Mouse (Mus musculus) MEL (cell line): ENCODE measurements around the gene Gm20388.

Source experiments
- CTCF ChIP-seq, 3 experiments: IDR thresholded peaks in 2 of 3; conservative IDR thresholded peaks in 1 of 3; 2 replicates each; pipeline ENCODE4 v1.5.1; 2011 to 2012; ENCODE audit warnings: low read length in 3 of 3, low read depth in 2 of 3, mild to moderate bottlenecking in 2 of 3, improper control_type of control experiment in 1 of 3, inconsistent platforms in 1 of 3, mixed read lengths in 1 of 3, moderate library complexity in 1 of 3; ENCODE audit not compliant: control insufficient read depth in 1 of 3, insufficient read depth in 1 of 3, poor library complexity in 1 of 3, severe bottlenecking in 1 of 3
- EP300 ChIP-seq, 2 experiments: IDR thresholded peaks; 2 replicates each; pipeline ENCODE4 v1.6.1; 2011; ENCODE audit warnings: improper control_type of control experiment in 2 of 2, low read length in 2 of 2, low read depth in 1 of 2, mild to moderate bottlenecking in 1 of 2
- KAT2A ChIP-seq: conservative IDR thresholded peaks from 2 replicates; pipeline ENCODE4 v1.6.1; 2012; ENCODE audit warnings: low read depth, low read length, improper control_type of control experiment, inconsistent platforms
- MAX ChIP-seq: IDR thresholded peaks from 2 replicates; pipeline ENCODE4 v1.6.1; 2011; ENCODE audit warnings: low read length, improper control_type of control experiment
- POLR2A ChIP-seq, 2 experiments: IDR thresholded peaks; 2 replicates each; pipeline ENCODE4 v1.6.1; 2011 to 2012; ENCODE audit warnings: low read length in 2 of 2, mild to moderate bottlenecking in 2 of 2, control low read depth in 1 of 2, improper control_type of control experiment in 1 of 2, low read depth in 1 of 2, moderate library complexity in 1 of 2; ENCODE audit not compliant: control insufficient read depth in 1 of 2, insufficient read depth in 1 of 2, poor library complexity in 1 of 2
- TCF12 ChIP-seq: IDR thresholded peaks from 2 replicates; pipeline ENCODE4 v1.6.1; 2014; ENCODE audit warnings: low read depth, mild to moderate bottlenecking, inconsistent platforms, low read length, improper control_type of control experiment, moderate library complexity
- ZKSCAN1 ChIP-seq: IDR thresholded peaks from 2 replicates; pipeline ENCODE4 v1.6.1; 2012; ENCODE audit warnings: low read depth, mild to moderate bottlenecking, inconsistent platforms, low read length, improper control_type of control experiment, moderate library complexity
- ZMIZ1 ChIP-seq: IDR thresholded peaks from 2 replicates; pipeline ENCODE4 v1.6.1; 2012; ENCODE audit warnings: low read depth, mild to moderate bottlenecking, inconsistent platforms, low read length, improper control_type of control experiment, moderate library complexity
- ZNF384 ChIP-seq: IDR thresholded peaks from 2 replicates; pipeline ENCODE4 v1.6.1; 2012; ENCODE audit warnings: low read depth, mild to moderate bottlenecking, inconsistent platforms, low read length, improper control_type of control experiment

- TF ChIP-seq CTCF (IDR thresholded peaks at IDR 0.05 in 2 of 3, conservative IDR thresholded peaks at IDR 0.05 in 1 of 3; ENCODE audit: control insufficient read depth in 1 of 3, insufficient read depth in 1 of 3, low read depth in 2 of 3, low read length in 3 of 3, poor library complexity in 1 of 3, severe bottlenecking in 1 of 3), result no peak
- TF ChIP-seq ZKSCAN1, result no peak
- TF ChIP-seq ZMIZ1, result no peak
- no peak for TF ChIP-seq MAX
- TF ChIP-seq EP300 (IDR thresholded peaks at IDR 0.05; ENCODE audit: low read depth in 1 of 2, low read length in 2 of 2), result no peak
- TF ChIP-seq TCF12, result no peak
- no peak for TF ChIP-seq KAT2A
- no peak for TF ChIP-seq POLR2A (IDR thresholded peaks at IDR 0.05; ENCODE audit: control insufficient read depth in 1 of 2, insufficient read depth in 1 of 2, low read depth in 1 of 2, low read length in 2 of 2, poor library complexity in 1 of 2)
- no peak for TF ChIP-seq ZNF384
Measured at GRCm38 (mm10) chr8:122288344-122288743, 2377.7 kb downstream of the Gm20388 start.
